Mouse (Mus musculus): ENCODE data around the gene Kiss1r. TPM values are rescaled to one million over a fixed set of nuclear protein-coding genes. Genes with fewer than 3 reads are reported as not detected.

The Kiss1r gene
- polyA plus RNA-seq, 1 experiment from 2014 or later, result 0.51 TPM

DNA sequence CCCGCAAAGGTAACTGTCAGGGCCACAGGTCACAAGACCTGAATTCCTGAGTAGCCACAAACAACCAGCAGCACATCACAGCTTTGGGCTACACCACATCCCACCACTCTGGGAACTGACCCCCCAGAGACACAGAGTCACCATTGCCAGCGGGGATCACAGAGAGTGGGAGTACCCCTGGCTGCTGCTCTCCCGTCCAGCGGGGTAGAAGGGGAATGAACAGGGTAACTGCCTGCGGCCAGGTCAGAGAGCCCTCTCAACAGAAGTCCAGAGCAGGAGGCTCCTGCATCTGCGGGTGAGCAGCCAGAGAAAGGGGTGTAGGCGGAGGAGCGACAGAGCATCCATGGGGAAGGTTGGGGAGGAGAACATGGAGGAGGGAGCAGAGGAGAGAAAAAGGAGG lies 690 bp upstream of the Kiss1r start:
- Histone ChIP-seq H3K4me1 (replicated peaks; ENCODE audit: control insufficient read depth, insufficient read depth, low read length) (peaks cover 35% of the 10 kb centered on the region; the same call in 1 of the 2 replicates), H3K27ac (ENCODE audit: low read depth) (no peak overlapping the region), H3K36me3 (ENCODE audit: control insufficient read depth, insufficient read depth, low read length) (peaks cover 14% of the 10 kb centered on the region), H3K9ac (ENCODE audit: low read length) (peak overlapping the region; percentile 87), H3K4me2 (ENCODE audit: low read length) (peak overlapping the region; percentile 85), H3K9me3 (ENCODE audit: control insufficient read depth, low read length) (no peaks in the 10 kb centered on the region), H3K27me3 (replicated peaks; ENCODE audit: control insufficient read depth, insufficient read depth, low read length) (peaks cover 37% of the 10 kb centered on the region), H3K4me3 (ENCODE audit: low read depth, low read length) (peak overlapping the region; percentile 61)
- ATAC-seq (replicated peaks; ENCODE audit: low FRiP score, low TSS enrichment, low read depth) (no peak), DNase-seq (ENCODE audit: low spot score) (no peak)
- WGBS, result 11% methylated on average over 8 of the region's 8 CpGs

GRCm38 (mm10) chr10:79917532-79918100 lies 845 bp downstream of the Kiss1r start:
- H3K9me3 ChIP-seq (ENCODE audit: control insufficient read depth, low read length), result no peaks in the 10 kb centered on the region
- peaks cover 43% of the 10 kb centered on the region for H3K4me1 ChIP-seq (replicated peaks; ENCODE audit: control insufficient read depth, insufficient read depth, low read length)

DNA sequence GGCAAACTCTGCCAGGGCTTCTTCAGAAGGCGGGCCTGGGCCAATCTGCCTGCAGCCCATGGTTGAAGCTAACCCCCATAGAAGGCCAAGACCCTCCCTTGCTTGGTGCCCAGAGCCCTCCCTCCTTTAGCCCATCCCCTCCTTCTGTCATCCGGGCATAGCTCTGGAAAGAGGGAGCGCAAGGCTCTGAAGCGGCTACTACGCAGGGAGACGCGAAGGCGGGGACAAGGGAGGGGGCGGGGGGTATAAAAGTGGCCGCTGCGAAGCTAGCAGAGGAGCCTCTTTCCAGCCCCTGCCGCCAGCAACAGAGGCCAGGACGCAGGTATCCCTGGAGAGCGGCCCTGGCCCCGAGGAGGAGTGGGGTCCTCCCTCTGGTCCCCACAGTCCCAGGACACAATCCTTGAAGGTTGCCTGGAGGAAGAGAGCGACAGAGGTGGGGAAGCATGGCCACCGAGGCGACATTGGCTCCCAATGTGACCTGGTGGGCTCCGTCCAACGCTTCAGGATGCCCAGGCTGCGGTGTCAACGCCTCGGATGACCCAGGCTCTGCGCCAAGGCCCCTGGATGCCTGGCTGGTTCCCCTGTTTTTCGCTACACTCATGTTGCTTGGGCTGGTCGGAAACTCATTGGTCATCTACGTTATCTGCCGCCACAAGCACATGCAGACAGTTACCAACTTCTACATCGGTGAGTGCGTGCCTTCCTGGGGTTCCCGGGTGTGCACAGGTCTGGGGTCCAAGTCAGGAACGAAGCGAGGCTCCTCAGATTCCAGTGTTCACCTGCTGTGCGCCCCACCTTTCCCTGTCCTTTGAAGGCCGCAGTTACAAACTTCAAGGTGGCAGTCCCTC lies 1.7 kb downstream of the Kiss1r start:
- peak overlapping the region; percentile 36 for H3K4me2 ChIP-seq (ENCODE audit: low read length)
- no peak for DNase-seq (ENCODE audit: low spot score)

More at GRCm38 (mm10) chr10:79917532-79918100, 845 bp downstream of the Kiss1r start:
- peaks cover 52% of the 10 kb centered on the region for H3K27me3 ChIP-seq (replicated peaks; ENCODE audit: control insufficient read depth, insufficient read depth, low read length)
- peak overlapping the region; percentile 85 for H3K4me2 ChIP-seq (ENCODE audit: low read length)
- WGBS, result 67% methylated on average over 5 of the region's 5 CpGs
- H3K27ac ChIP-seq (ENCODE audit: low read depth), result no peak overlapping the region
- H3K36me3 ChIP-seq (ENCODE audit: control insufficient read depth, insufficient read depth, low read length), result no peaks in the 10 kb centered on the region
- no peak overlapping the region for H3K9ac ChIP-seq (ENCODE audit: low read length)
- ATAC-seq (replicated peaks; ENCODE audit: low FRiP score, low TSS enrichment, low read depth) (no peak), DNase-seq (ENCODE audit: low spot score) (no peak)
- peak overlapping the region; percentile 61 for H3K4me3 ChIP-seq (ENCODE audit: low read depth, low read length)

GRCm38 (mm10) chr10:79919251-79919849 lies 2.6 kb downstream of the Kiss1r start:
- 3% methylated on average over 21 of the region's 21 CpGs for WGBS
- H3K4me3 ChIP-seq (ENCODE audit: low read depth, low read length), result peak overlapping the region; percentile 2; the same call in 1 of the 2 replicates
- no peaks in the 10 kb centered on the region for H3K36me3 ChIP-seq (ENCODE audit: control insufficient read depth, insufficient read depth, low read length)
- peaks cover 41% of the 10 kb centered on the region for H3K4me1 ChIP-seq (replicated peaks; ENCODE audit: control insufficient read depth, insufficient read depth, low read length)
- peaks cover 57% of the 10 kb centered on the region for H3K27me3 ChIP-seq (replicated peaks; ENCODE audit: control insufficient read depth, insufficient read depth, low read length)
- H3K4me2 ChIP-seq (ENCODE audit: low read length), result peak overlapping the region; percentile 25
- ATAC-seq (replicated peaks; ENCODE audit: low FRiP score, low TSS enrichment, low read depth) (no peak), DNase-seq (ENCODE audit: low spot score) (peak; percentile 56)
- H3K9me3 ChIP-seq (ENCODE audit: control insufficient read depth, low read length), result no peaks in the 10 kb centered on the region
- H3K9ac ChIP-seq (ENCODE audit: low read length), result no peak overlapping the region
- H3K27ac ChIP-seq (ENCODE audit: low read depth), result no peak overlapping the region

More for the DNA sequence above, 1.7 kb downstream of the Kiss1r start:
- peaks cover 57% of the 10 kb centered on the region for H3K27me3 ChIP-seq (replicated peaks; ENCODE audit: control insufficient read depth, insufficient read depth, low read length)
- peak overlapping the region; percentile 15 for H3K4me3 ChIP-seq (ENCODE audit: low read depth, low read length)
- no peaks in the 10 kb centered on the region for H3K36me3 ChIP-seq (ENCODE audit: control insufficient read depth, insufficient read depth, low read length)
- H3K9me3 ChIP-seq (ENCODE audit: control insufficient read depth, low read length), result no peaks in the 10 kb centered on the region
- peaks cover 43% of the 10 kb centered on the region for H3K4me1 ChIP-seq (replicated peaks; ENCODE audit: control insufficient read depth, insufficient read depth, low read length)
- H3K27ac ChIP-seq (ENCODE audit: low read depth), result no peak overlapping the region
- H3K9ac ChIP-seq (ENCODE audit: low read length), result 0 out of 2 replicates have a peak overlapping the region, but pooled peaks have one; percentile 5
- 11% methylated on average over 35 of the region's 35 CpGs for WGBS
- ATAC-seq (replicated peaks; ENCODE audit: low FRiP score, low TSS enrichment, low read depth), result no peak

DNA sequence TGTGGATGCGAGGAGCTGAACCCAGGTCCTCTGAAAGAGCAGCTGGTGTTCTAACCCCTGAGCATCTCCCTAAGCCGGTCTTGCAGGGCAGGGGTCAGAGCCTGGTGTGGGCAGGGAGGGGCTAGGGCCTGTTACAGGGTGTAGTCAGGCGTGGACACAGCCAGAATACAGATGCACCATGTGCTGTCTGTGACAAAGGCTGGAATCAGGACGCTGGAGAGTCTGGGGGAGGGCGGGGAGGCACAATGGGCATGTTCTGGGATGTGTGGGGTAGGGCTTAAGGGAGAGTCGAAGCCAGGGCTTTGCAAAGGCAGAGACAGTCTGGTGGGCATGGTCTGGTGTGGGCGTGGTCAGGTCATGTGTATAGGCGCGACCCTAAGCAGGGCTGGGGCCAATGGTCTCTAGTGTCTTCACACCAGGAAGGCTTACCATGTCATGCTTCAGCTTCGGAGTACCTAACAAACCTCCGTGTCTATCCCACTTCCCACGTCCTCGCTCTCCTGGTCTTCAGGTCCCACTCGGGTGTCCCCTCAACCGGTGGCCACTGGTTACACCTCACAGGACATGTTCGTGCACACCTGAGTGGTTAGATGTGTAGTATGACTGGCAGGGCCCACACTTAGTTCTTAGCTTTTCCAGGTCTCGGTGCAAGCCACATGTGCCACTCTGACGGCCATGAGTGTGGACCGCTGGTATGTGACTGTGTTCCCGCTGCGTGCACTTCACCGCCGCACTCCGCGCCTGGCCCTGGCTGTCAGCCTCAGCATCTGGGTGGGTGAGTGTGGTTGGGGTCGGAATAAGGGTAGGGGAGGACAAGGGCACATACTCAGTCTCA lies 3.5 kb downstream of the Kiss1r start:
- Histone ChIP-seq H3K27me3 (replicated peaks; ENCODE audit: control insufficient read depth, insufficient read depth, low read length) (peaks cover 57% of the 10 kb centered on the region), H3K9me3 (ENCODE audit: control insufficient read depth, low read length) (no peaks in the 10 kb centered on the region), H3K27ac (ENCODE audit: low read depth) (no peak overlapping the region), H3K4me3 (ENCODE audit: low read depth, low read length) (no peak overlapping the region), H3K4me2 (ENCODE audit: low read length) (no peak overlapping the region), H3K4me1 (replicated peaks; ENCODE audit: control insufficient read depth, insufficient read depth, low read length) (peaks cover 32% of the 10 kb centered on the region), H3K9ac (ENCODE audit: low read length) (no peak overlapping the region), H3K36me3 (ENCODE audit: control insufficient read depth, insufficient read depth, low read length) (no peaks in the 10 kb centered on the region)
- ATAC-seq (replicated peaks; ENCODE audit: low FRiP score, low TSS enrichment, low read depth), result no peak
- 27% methylated on average over 26 of the region's 26 CpGs for WGBS
- peak; percentile 61 for DNase-seq (ENCODE audit: low spot score)

- Histone ChIP-seq H3K9me3 (ENCODE audit: control insufficient read depth, low read length) (no peaks in the 10 kb centered on the region), H3K36me3 (ENCODE audit: control insufficient read depth, insufficient read depth, low read length) (no peaks in the 10 kb centered on the region), H3K27ac (ENCODE audit: low read depth) (no peak within 1 kb of the TSS), H3K9ac (ENCODE audit: low read length) (peak within 1 kb of the TSS; percentile 21; the same call in 1 of the 2 replicates), H3K4me3 (ENCODE audit: low read depth, low read length) (peak within 1 kb of the TSS; percentile 24), H3K27me3 (replicated peaks; ENCODE audit: control insufficient read depth, insufficient read depth, low read length) (peaks cover 57% of the 10 kb centered on the region), H3K4me1 (replicated peaks; ENCODE audit: control insufficient read depth, insufficient read depth, low read length) (peaks cover 30% of the 10 kb centered on the region), H3K4me2 (ENCODE audit: low read length) (peak within 1 kb of the TSS; percentile 47)
- 3% methylated on average over 41 of the region's 41 CpGs for WGBS
- DNase-seq (ENCODE audit: low spot score) (peak; percentile 61), ATAC-seq (replicated peaks; ENCODE audit: low FRiP score, low TSS enrichment, low read depth) (no peak)
Measured at GRCm38 (mm10) chr10:79920958-79921535, 4.3 kb downstream of the Kiss1r start, which contains the start of gene R3hdm4. R3hdm4 (minus strand) TSS chr10:79921208.

GRCm38 (mm10) chr10:79921572-79921971 lies 4.8 kb downstream of the Kiss1r start:
- Histone ChIP-seq H3K9me3 (ENCODE audit: control insufficient read depth, low read length) (no peaks in the 10 kb centered on the region), H3K27me3 (replicated peaks; ENCODE audit: control insufficient read depth, insufficient read depth, low read length) (peaks cover 57% of the 10 kb centered on the region), H3K4me3 (ENCODE audit: low read depth, low read length) (peak overlapping the region; percentile 24), H3K4me2 (ENCODE audit: low read length) (peak overlapping the region; percentile 47), H3K27ac (ENCODE audit: low read depth) (no peak overlapping the region), H3K9ac (ENCODE audit: low read length) (peak overlapping the region; percentile 21; the same call in 1 of the 2 replicates), H3K36me3 (ENCODE audit: control insufficient read depth, insufficient read depth, low read length) (no peaks in the 10 kb centered on the region), H3K4me1 (replicated peaks; ENCODE audit: control insufficient read depth, insufficient read depth, low read length) (peaks cover 32% of the 10 kb centered on the region)
- ATAC-seq (replicated peaks; ENCODE audit: low FRiP score, low TSS enrichment, low read depth) (no peak), DNase-seq (ENCODE audit: low spot score) (peak; percentile 74)
- 2% methylated on average over 34 of the region's 34 CpGs for WGBS

Measured in intestine, embryonic 14.5 days (tissue).